Mouse (Mus musculus) liver, adult 2 months (tissue): ENCODE results near the gene Atp2c2.

Source experiments
- CTCF ChIP-seq: fragments of 200-500 bp; IDR thresholded peaks from 2 replicates; pipeline ENCODE4 v1.5.1; 2011; ENCODE audit warnings: low read depth, low read length, control low read depth
- POLR2A ChIP-seq: fragments of 200-500 bp; IDR thresholded peaks from 2 replicates; pipeline ENCODE4 v1.6.1; 2011; ENCODE audit warnings: low read length, control low read depth; ENCODE audit not compliant: insufficient read depth; ENCODE audit errors: extremely low read depth

GRCm38 (mm10) chr8:119722348-119722747, 22.5 kb downstream of the Atp2c2 start:
- TF ChIP-seq POLR2A (no peak), CTCF (no peak)
